Mouse (Mus musculus): ENCODE results near the gene Hist2h2bb. TPM values are rescaled to one million over a fixed set of nuclear protein-coding genes. Genes with fewer than 3 reads are reported as not detected.
A peak's percentile ranks its signal among the peaks of the same experiment; 100 is the strongest.
"Not testable (repeated sequence)": the region's sequence is repeated elsewhere in the genome, so short reads cannot be mapped to it uniquely, and the experiment has no call there.

The Hist2h2bb gene
- total RNA-seq, 2 experiments from 2014 or later, result 103 to 116 TPM

DNA sequence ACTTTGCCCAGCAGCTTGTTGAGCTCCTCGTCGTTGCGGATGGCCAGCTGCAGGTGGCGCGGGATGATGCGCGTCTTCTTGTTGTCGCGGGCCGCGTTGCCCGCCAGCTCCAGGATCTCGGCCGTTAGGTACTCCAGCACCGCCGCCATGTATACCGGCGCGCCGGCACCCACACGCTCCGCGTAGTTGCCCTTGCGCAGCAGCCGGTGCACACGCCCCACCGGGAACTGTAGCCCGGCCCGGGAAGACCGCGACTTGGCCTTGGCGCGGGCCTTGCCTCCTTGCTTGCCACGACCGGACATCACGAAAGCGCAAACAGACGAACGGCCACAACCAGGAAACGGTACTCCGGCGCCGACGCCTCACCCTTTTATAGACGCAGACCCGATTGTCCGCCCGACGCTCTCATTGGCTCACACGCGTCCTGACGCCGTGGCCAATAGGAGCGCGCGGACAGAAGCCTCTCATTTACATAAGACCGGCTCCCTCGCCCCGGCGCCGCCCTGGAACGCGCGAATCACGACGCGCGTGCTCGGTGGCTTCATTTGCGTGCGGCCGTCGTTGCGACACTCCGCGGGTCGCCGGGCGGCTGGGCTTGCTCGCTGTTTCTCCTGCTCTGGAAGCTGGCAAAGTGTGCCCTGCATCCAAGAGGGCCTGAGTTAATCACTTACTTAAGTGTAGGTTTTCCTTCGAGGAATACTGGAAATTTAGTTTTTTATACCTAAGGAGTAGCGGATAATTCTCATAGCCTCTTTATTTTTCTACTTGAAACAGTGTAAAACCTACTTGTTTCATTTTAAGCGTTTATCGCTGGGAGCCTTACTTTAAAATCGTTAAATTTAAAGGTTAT is 29.4 kb upstream of the Hist2h2bb start, which contains the start of gene Hist2h2aa2:
Hist2h2aa2 (minus strand) TSS at position 328 of the 850 bp plus-strand sequence.
- peak; percentile 91 to 96 for DNase-seq

DNA sequence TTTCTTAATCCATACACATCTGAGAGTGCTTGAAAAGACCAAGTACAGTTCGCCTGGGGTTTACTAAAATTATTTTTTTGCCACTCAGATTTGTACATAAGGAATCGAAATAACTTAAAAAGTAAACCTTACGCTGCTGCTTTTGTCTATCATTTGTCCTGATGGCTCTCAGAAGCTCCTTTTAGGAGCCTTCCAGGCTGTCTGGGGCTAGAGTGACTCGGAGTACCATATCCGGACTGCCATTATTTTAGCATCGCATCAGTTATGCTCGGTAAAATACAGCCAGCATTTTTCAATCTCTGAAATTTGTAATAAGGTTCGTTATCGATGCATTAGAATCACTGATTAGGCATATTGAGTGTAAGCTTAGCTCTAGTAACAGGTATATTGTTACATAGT is 28.8 kb upstream of the Hist2h2bb start:
- no peak for DNase-seq

DNA sequence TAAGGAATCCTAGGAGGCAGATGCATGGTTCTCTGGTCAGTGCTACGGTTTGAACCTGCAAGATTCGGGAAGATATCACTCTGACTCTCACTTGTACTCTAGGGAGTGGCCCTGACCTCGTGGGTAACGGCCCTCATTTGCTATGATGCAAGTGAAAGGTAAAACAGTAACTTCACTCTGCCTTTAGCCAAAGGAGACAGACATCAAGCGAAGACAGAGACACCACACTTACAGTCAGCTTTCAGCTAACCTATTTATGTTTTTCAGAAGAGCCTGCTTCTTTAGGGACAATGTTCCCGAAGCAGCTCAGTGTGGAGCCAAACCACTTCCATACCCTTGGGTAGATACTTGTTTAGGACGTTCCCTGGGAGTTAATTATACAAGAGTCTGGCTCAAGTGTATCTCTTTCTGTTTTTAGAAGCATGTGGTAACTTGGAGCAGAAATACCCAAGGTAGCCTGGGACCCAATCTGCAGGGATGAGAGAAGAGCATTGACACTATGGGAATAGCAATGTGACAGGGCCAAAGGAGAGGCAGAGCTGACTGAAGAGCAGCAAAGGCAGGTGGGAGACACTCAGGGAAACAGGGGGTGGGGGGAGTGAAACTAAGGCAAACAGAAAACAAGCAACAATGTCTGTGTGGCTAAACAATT is 25.5 kb upstream of the Hist2h2bb start:
- DNase-seq, result no peak

DNA sequence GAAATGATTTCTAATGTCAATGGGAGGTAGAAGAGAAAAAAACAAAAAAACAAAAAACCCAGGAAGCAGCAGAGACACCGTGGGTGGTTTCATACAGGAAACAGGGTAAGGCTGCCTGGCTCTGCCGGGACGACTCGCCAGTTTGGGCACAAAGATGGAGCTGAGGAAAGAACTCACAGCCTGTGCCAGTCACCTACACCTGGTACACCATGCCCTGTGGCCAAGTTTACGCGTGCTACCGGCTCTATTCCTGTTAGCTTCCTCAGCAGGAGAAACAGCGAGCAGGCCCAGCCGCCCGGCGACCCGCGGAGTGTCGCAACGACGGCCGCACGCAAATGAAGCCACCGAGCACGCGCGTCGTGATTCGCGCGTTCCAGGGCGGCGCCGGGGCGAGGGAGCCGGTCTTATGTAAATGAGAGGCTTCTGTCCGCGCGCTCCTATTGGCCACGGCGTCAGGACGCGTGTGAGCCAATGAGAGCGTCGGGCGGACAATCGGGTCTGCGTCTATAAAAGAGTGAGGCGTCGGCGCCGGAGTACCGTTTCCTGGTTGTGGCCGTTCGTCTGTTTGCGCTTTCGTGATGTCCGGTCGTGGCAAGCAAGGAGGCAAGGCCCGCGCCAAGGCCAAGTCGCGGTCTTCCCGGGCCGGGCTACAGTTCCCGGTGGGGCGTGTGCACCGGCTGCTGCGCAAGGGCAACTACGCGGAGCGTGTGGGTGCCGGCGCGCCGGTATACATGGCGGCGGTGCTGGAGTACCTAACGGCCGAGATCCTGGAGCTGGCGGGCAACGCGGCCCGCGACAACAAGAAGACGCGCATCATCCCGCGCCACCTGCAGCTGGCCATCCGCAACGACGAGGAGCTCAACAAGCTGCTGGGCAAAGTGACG is 24.3 kb upstream of the Hist2h2bb start, which contains the start of gene Hist2h2aa1:
Hist2h2aa1 (plus strand) TSS at position 495 of the 884 bp plus-strand sequence.
- DNase-seq, result peak; percentile 84 to 87

DNA sequence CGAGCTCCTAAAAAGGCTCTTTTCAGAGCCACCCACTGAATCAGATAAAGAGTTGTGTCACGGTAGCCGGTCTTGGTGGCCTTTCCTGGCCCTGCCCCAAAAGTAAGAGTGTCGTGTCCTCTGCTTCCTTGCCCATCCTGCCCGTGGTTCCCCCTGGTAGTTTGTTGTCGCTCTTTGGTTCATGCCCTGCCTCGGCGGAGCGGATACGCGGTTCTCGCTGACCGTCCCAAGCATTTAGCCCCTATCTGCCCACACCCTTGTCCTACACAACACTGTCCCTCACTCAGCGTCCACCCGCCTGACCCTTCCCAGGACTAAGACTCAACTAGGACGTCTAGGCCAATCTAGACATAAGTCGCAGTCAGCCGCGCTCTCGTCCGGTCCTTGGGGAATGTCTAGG is 23.5 kb upstream of the Hist2h2bb start:
- not testable (repeated sequence) for DNase-seq

DNA sequence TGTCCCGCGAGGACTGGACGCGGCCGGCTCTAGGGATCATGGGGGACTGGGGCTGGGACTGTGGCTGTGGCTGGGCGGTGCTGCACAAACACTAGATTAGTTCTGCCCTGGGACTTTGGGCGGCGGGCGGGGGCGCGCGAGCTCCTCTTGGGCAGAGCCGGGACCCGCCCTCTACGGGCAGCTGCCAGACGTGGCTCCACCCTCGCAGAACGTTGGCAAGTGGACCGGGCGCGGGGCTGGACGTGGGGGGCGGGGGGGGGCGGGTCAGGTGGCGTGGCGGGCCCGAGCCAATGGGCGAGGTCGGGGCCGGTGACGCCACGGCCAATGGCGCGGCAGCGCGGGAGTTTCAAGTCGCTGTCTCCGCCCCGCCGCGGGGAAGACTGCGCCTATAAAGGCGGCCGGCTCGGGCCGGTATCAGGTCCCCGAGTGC is 23.1 kb upstream of the Hist2h2bb start, which contains the start of gene Hist2h3c1:
Hist2h3c1 (plus strand) TSS at position 259 of the 430 bp plus-strand sequence.
- DNase-seq, result not testable (repeated sequence)

DNA sequence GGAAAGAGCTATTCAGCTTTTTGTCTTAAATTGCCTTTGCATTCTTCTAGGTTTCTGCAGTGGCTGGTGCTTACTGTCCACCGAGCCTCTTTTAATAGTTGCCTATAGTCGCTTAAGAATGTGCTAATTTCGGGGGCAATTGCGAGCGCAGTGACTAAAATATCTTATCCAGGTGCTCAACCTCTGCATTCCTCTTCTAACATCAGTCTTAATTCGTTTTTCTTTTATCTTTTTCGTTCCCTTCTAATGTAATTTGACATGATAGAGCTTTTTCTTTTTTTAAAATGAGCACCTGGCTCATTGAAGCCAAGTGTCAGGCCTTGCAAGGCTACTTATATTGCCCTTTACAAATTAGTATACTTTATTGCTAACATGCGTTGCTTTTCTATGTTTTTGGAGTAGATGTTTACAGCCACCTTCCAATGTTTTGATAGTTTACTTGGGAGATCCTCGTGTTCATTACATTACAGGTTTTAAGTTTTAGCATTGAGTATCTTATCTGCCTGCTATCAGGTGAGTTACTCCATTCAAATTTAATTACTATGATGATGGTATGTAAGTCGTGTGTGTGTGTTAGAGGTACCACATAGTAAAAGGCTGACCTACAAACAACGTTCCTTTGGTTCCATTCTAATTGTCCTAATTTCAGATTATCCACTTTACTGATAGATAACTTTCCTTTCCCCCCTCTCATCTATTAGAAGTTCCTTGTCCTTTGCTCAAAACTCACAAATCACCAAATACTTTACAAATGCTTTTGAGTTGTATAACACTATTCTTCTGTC is 22.0 kb upstream of the Hist2h2bb start:
- no peak for DNase-seq

DNA sequence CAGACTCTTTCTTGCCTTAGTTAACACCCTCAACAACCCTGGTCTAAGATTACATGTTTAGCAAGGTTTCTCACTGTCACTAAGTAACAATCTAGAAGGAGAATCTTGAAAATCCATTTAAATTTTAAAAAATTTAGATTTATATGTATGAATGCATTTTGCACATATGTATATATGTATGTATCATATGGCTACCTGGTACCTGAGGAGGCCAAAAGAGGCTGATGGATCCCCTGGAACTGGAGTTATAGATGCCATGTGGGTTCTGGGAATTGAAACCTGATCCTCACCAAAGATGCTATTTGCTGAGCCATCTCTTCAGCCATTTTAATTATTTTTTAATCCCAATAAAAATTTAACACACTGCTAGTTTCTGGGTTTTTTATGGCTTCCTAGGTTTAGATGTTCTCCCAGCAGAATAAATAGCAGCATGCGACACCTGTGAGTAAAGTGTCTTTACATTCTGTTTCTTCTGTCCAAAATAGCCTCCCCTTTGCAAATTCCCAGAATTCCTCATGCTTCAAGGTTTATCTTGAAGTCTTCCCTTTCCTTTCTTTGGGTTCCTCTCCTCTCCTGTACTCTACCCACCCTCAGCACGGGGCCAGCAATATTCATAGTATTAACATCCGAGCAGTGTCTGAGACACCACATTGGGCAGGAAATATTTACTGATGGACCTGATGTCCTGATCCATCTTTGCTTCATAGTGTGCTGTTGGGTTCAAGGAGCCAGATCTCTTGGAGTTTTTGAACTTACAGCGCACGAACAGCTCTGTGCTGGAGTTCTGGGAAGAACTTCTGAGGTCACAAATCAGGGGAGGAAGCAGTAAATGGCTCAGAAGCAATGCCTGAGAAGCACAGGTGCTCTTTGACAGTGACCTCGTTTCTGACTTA is 21.2 kb upstream of the Hist2h2bb start:
- no peak for DNase-seq

DNA sequence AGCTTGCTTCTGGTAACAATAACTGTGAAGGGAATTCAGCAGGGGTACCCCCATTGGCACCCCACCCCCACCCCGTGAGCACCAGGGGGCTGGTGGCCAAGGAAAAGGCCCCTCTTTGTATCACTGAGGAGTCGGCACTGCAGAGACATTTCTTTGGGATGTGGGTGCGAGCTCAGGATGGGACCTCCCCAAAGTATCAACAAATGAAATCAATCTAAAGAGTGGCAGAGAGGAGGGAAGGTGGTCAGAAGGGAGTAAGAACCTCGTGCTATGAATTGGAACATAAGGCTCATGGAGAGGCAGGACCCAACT is 20.6 kb upstream of the Hist2h2bb start:
- no peak for DNase-seq

DNA sequence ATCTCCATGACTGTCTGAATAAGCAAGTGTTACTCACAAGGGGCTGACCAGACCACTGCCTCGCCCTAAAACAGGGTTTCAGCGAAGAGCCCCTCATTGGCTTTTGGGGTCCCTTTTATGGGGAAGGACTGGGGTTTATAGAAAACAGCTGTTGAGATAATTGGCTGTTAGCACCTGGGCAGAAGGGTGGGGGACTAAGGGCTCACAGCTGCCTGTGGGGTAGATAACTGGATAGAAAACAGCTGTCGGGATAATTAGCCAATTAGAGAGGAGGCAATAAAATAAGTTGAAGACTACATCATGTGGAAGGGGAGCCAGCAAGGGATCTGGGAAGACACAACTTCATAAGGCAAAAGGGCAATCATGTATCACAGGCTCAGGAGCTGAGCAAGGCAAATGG is 18.7 kb upstream of the Hist2h2bb start:
- DNase-seq, result no peak

DNA sequence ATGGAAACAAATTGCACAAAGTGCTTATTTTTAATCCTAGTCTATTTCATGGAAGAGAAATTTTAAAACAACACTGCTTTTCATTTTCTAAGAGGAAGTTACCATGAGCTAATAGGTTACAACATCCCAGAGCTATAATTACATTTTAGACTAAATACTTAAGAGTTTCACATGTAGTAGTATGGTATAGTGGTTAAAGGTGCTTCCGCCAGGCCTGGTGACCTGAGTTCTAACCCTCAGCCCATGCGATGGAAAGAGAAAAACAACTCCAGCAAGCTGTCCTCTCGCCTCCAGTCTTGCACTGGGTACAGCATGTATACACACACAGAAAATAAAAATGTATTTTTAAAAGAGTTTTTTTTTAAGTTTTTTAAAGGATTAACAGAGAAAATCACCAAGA is 17.8 kb upstream of the Hist2h2bb start:
- DNase-seq, result no peak

DNA sequence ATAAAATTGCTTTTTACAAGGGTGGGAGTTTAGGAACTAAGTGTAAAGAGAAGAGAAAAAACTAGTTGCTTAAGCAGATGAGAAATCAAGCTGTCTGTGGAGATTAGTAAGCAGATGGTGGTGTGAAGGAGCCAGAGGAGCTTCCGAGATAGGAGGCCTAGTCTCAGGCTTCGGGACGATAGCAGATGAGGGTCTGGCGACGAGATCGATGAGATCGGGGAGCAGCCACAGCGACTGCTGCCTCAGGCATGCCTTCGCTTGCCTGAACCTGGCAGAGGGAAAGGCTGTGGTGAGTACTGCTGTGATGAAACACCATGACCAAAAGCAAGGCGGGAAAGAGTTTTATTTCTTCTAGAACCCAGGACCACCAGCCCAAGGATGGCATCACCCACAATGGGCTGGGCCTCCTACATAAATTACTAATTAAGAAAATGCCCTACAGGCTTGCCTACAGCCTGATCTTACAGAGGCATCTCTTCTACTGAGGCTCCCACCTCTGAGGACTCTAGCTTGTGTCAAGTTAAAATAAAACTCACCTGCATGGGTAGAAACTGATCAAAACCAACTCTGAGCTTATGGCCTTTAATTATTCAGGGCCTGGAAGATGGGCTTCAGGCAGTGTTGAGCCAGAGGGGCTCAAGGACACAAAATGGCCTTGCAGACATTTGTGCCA is 14.7 kb upstream of the Hist2h2bb start:
- DNase-seq, result no peak

DNA sequence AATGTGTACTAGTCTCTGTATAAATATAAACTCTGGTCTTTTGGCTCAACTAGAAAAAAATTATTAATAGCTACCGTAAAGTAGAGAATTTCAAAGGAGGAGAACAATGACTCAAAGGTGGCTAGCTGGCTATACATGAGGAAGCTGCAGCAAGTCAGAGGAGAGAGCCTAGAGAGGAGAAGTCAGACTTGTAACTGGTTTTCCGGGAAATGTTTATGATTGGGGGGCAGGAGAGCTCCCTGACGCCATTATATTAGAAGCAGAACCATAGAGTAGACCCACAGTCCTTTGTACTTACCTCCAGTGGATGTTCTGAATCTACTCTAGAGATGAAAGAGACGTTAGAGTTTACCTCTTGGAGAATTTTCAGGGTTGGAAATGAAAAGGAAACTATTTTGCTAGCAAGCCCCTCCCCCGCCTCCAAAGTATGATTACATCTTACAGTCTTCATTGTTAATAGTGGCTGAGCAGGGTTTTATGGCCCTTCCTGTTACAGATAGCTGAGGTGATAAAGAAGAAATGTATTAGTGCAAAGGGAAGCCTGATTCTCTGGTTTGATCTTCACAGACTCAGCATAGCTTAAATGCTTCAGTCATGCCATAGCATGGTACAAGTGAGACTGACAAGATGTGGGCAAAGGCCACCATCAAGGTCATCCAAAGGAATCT is 13.5 kb upstream of the Hist2h2bb start:
- DNase-seq, result no peak

DNA sequence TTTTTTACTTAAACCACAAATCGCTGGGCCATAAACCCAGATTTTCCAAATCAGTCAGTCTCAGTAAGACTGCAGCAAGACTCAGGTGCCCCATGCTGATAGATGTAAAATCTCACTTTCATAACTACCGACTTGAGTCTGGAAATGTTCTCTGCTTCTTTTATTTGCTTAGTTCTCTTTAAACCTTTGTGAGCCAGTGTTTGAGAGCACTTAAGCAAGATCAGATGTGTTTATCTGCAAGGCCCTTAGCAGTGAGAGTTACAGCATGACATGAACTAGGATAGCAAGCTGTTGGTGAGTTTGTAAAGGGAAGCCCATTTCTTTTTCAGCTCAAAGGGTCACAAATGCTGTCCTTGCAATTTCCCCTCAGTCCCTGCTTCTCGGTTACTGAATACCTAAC is 12.4 kb upstream of the Hist2h2bb start:
- DNase-seq, result no peak

DNA sequence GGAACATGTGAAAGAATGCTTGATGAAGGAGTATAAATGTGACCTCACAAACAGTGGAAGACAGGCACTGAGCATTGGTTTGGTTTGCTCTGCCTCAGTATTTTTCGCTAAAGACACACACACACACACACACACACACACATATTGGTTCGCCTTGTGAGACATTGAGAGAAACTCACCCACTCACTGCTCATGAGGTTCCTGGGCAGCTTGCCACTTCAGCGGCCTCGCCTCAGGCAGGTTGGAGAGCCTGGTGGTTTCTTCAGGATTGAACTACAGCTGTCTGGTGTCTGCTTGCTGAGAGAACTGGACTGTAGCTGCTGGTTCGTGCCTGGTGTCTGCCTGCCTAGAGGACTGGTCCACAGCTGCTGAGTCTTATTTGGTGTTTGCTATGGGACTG is 9.3 kb upstream of the Hist2h2bb start:
- DNase-seq, result no peak

DNA sequence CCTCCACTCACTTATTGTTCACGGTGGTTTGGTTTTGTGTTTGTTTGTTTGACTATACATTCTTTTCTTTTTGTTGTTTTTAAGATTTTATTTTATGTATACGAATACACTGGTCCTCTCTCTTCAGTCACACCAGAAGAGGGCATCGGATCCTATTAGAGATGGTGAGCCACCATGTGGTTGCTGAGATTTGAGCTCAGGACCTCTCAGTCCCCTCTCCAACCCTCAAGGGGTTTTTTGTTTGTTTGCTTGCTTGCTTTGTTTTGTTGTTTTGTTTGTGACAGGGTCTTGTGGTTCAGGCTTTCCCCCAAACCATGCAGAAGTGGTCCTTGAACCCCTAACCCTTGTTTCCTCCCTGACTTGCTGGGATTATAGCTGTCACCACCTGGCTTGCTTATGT is 7.9 kb upstream of the Hist2h2bb start:
- DNase-seq, result no peak

DNA sequence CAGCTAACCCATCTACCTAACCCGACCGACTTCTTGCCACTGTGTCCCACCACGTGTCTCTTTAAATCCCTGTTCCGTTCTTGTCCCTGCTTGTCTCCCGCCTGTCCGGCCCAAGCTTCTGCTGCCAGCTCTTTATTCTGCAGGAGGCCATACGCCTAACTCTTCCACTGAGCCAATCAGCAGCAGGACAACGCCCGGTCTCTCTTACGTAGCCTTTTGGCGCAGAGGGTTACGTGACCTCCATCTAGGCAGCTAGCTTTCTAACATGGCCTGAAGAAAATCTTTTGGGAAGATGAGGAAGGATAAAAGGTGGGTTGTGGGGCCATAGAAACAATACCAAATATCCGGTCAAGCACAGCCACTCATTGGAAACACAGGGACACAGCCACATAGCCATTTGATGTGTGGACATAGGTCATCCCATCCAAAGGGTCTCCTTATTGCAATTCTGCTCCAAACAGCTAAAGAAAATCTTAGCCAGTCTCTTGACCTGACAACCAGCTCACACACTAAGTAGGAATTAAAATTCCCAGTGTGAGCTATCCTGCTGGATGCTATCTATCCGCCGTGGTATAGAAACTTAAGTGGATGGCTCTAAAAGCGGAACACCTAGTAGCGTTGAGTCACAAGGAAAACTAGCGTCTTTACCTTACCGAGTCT is 7.2 kb upstream of the Hist2h2bb start:
- DNase-seq, result peak; percentile 88 to 90

DNA sequence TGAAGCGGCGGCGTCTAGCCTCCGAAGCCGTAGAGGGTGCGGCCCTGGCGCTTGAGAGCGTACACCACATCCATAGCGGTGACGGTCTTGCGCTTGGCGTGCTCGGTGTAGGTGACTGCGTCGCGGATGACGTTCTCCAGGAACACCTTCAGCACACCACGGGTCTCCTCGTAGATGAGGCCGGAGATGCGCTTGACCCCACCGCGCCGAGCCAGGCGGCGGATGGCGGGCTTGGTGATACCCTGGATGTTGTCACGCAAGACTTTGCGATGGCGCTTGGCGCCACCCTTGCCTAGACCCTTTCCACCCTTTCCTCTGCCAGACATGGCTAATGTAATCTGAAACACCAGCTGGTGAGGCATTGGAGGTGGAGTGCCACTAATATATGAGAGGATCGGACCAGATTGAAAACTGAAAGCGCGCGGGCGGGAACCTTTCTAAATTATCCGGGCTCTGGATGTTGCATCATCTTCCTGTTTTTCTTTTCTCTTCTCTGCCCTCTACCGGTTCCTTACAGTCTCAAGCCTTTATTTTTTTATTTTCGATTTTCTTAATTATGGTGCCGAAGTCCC is 6.5 kb upstream of the Hist2h2bb start, which contains the start of gene Hist2h4:
Hist2h4 (minus strand) TSS at position 333 of the 572 bp plus-strand sequence.
- DNase-seq, result peak; percentile 93

Data from adrenal gland, postnatal 36 days (tissue).